Mouse (Mus musculus): ENCODE data around the gene Sult2b1.

- peak; percentile 23; the same call in 1 of the 2 replicates for TF ChIP-seq CTCF (IDR thresholded peaks at IDR 0.05; ENCODE audit: borderline replicate concordance, extremely low read depth, insufficient read depth, insufficient read length)
- TF ChIP-seq POLR2A (IDR thresholded peaks at IDR 0.05; ENCODE audit: borderline replicate concordance, extremely low read depth, insufficient read depth, insufficient read length, poor library complexity, severe bottlenecking): 0 out of 2 replicates have a peak, but pooled peaks have one; percentile 19
Measured at GRCm38 (mm10) chr7:45783511-45784091, 868 bp downstream of the Sult2b1 start, which contains the start of gene Lmtk3.
